ENCODE assay signal across 9 mouse cellular contexts in genomic region chr9:42313872-42314271, GRCm38 (mm10). TPM values are rescaled to one million over a fixed set of nuclear protein-coding genes. Genes with fewer than 3 reads are reported as not detected.
DNase-seq lines count a peak whose midpoint lies in the region; ATAC-seq and TF ChIP-seq lines count a peak whose summit lies in the region.
"Had no signal": no experiment of that assay in that cellular context is flagged by ENCODE, and none has a peak within 500 bp of the region (broad histone marks: within the 10 kb centered on the region; RNA-seq: fewer than 3 reads in every experiment).

No protein-coding gene starts in this region.

- DNase-seq in kidney, adult 2 months, result no peak
- DNase-seq in kidney, adult 9 months, result no peak
- DNase-seq in 416B (ENCODE audit: low read depth), result peak; percentile 57
- DNase-seq in CD4-positive helper T cell, adult 2 months (ENCODE audit: low read depth, low spot score), result peak; percentile 18
- peak; percentile 49 for DNase-seq in embryo, embryonic 11 days
- no peak for DNase-seq in spleen, adult 18-20 months

- H3K4me3 ChIP-seq in kidney, adult 2 months (ENCODE audit: insufficient read depth, low read depth, low read length), result no peak overlapping the region
- H3K4me3 ChIP-seq in forebrain, embryonic 15.5 days, result no peak overlapping the region
- H3K4me3 ChIP-seq: limb, embryonic 13.5 days; neural tube, embryonic 12.5 days had no signal

- no peak overlapping the region for H3K4me2 ChIP-seq in forebrain, embryonic 15.5 days (replicated peaks)
- H3K4me2 ChIP-seq: limb, embryonic 13.5 days; neural tube, embryonic 12.5 days had no signal

- no peak for TF ChIP-seq POLR2A in kidney, adult 2 months (IDR thresholded peaks at IDR 0.05; ENCODE audit: low read depth, low read length)

- H3K27ac ChIP-seq in kidney, adult 2 months (ENCODE audit: insufficient read depth, low read depth, low read length), result no peak overlapping the region
- H3K27ac ChIP-seq in forebrain, embryonic 15.5 days (replicated peaks), result no peak overlapping the region
- H3K27ac ChIP-seq: limb, embryonic 13.5 days; neural tube, embryonic 12.5 days had no signal

- 12% methylated on average over 3 of the region's 3 CpGs for WGBS in kidney, adult 2 months
- 20% methylated on average over 3 of the region's 3 CpGs for WGBS in forebrain, embryonic 15.5 days

- peak; percentile 52 for TF ChIP-seq CTCF in kidney, adult 2 months (conservative IDR thresholded peaks at IDR 0.05; ENCODE audit: insufficient read depth, insufficient read length, low read depth, low read length)

- no peaks in the 10 kb centered on the region; the same call in 1 of the 2 replicates for H3K27me3 ChIP-seq in kidney, adult 2 months (replicated peaks; ENCODE audit: control insufficient read depth, insufficient read depth, low read length)
- H3K27me3 ChIP-seq in forebrain, embryonic 15.5 days, result no peaks in the 10 kb centered on the region
- H3K27me3 ChIP-seq: limb, embryonic 13.5 days; neural tube, embryonic 12.5 days had no signal

- no peak overlapping the region for H3K9ac ChIP-seq in forebrain, embryonic 15.5 days (replicated peaks)
- H3K9ac ChIP-seq: limb, embryonic 13.5 days; neural tube, embryonic 12.5 days had no signal

- H3K9me3 ChIP-seq in forebrain, embryonic 15.5 days, result no peaks in the 10 kb centered on the region
- H3K9me3 ChIP-seq: limb, embryonic 13.5 days; neural tube, embryonic 12.5 days had no signal

- peaks cover 4% of the 10 kb centered on the region; the same call in 1 of the 2 replicates for H3K4me1 ChIP-seq in kidney, adult 2 months (ENCODE audit: control insufficient read depth, insufficient read depth, low read length)
- H3K4me1 ChIP-seq in forebrain, embryonic 15.5 days, result no peaks in the 10 kb centered on the region
- H3K4me1 ChIP-seq: neural tube, embryonic 12.5 days had no signal

- no peaks in the 10 kb centered on the region for H3K36me3 ChIP-seq in kidney, adult 2 months (ENCODE audit: control insufficient read depth, insufficient read depth, low read length)
- no peaks in the 10 kb centered on the region for H3K36me3 ChIP-seq in forebrain, embryonic 15.5 days
- H3K36me3 ChIP-seq: limb, embryonic 13.5 days; neural tube, embryonic 12.5 days had no signal

- ATAC-seq in forebrain, embryonic 15.5 days (replicated peaks), result no peak

RNA-seq across cellular contexts. Expression of gene Sc5d, which starts 49.8 kb away (rescaled TPM):
- 55.2 and 61.9 TPM in 2 replicates for polyA plus RNA-seq in kidney, adult 2 months (2012; rRNA removed)
- polyA plus RNA-seq in forebrain, embryonic 15.5 days (2015; fragmentation: Nextera tagmentation; extraction: Ambion mirVana), result 68.1 and 69.8 TPM in 2 replicates

Comparison
In these comparisons a context has a peak if more than half of its experiments do, and no peak if none do; other contexts are left out.
1. DNase-seq: peak in 416B (single experiment), CD4-positive helper T cell, adult 2 months (single experiment) and embryo, embryonic 11 days (single experiment); none in kidney, adult 2 months (single experiment), kidney, adult 9 months (single experiment) and spleen, adult 18-20 months (0 of 2).